Mouse (Mus musculus) bone marrow, adult 2 months (tissue): ENCODE measurements around the gene Mex3d.

Source experiments
- CTCF ChIP-seq: fragments of 200-500 bp; IDR thresholded peaks from 2 replicates; pipeline ENCODE4 v1.5.1; 2011; ENCODE audit warnings: low read length, control low read depth; ENCODE audit not compliant: control insufficient read depth, insufficient read depth
- POLR2A ChIP-seq: fragments of 200-500 bp; IDR thresholded peaks from 2 replicates; pipeline ENCODE4 v1.6.1; 2011; ENCODE audit warnings: low read depth, mild to moderate bottlenecking, control low read depth, low read length, borderline replicate concordance; ENCODE audit not compliant: control insufficient read depth

GRCm38 (mm10) chr10:80392687-80393086, 5.2 kb upstream of the Mex3d start:
- no peak for TF ChIP-seq CTCF
- no peak for TF ChIP-seq POLR2A
